Mouse (Mus musculus) forebrain, embryonic 14.5 days (tissue): ENCODE measurements around the gene Sycn. TPM values are rescaled to one million over a fixed set of nuclear protein-coding genes. Genes with fewer than 3 reads are reported as not detected.

Experiments
- ATAC-seq: fragments of 200-750 bp; cut with Nextera tagmentation; 2 replicates; pipeline ENCODE4 v1.8.0; 2017; ENCODE audit warnings: mild to moderate bottlenecking, moderate library complexity
- DNase-seq: peaks from one replicate; pipeline ENCODE4 v3.0.0-alpha.2; 2015; ENCODE audit warnings: low spot score
- H3K27ac ChIP-seq: fragments of 300-500 bp; sonication (generic); 2 replicates; pipeline ENCODE4 v1.5.1; 2014; ENCODE audit warnings: low read depth, mild to moderate bottlenecking, control low read depth, low read length, moderate library complexity
- H3K27me3 ChIP-seq: fragments of 300-500 bp; sonication (generic); replicated peaks from 2 replicates; pipeline ENCODE4 v1.6.1; 2014; ENCODE audit warnings: low read length, control low read depth, mixed read lengths; ENCODE audit not compliant: control insufficient read depth, insufficient read depth
- H3K36me3 ChIP-seq: fragments of 300-500 bp; sonication (generic); 2 replicates; pipeline ENCODE4 v1.6.1; 2014; ENCODE audit warnings: low read length, control low read depth; ENCODE audit not compliant: control insufficient read depth, insufficient read depth
- H3K4me1 ChIP-seq: fragments of 300-500 bp; sonication (generic); 2 replicates; pipeline ENCODE4 v1.6.1; 2014; ENCODE audit warnings: antibody characterized with exemption, low read length, control low read depth; ENCODE audit not compliant: control insufficient read depth, insufficient read depth
- H3K4me2 ChIP-seq: fragments of 300-500 bp; sonication (generic); 2 replicates; pipeline ENCODE4 v1.6.1; 2014; ENCODE audit warnings: mild to moderate bottlenecking, control low read depth, low read length
- H3K4me3 ChIP-seq: fragments of 300-500 bp; sonication (generic); 2 replicates; pipeline ENCODE4 v1.5.1; 2014; ENCODE audit warnings: low read depth, low read length, control low read depth
- H3K9ac ChIP-seq: fragments of 300-500 bp; sonication (generic); 2 replicates; pipeline ENCODE4 v1.6.1; 2014; ENCODE audit warnings: mild to moderate bottlenecking, low read length, control low read depth, moderate library complexity
- H3K9me3 ChIP-seq: fragments of 300-500 bp; sonication (generic); replicated peaks from 2 replicates; pipeline ENCODE4 v1.6.1; 2016; ENCODE audit warnings: low read length, control low read depth, mixed read lengths; ENCODE audit not compliant: control insufficient read depth
- WGBS: fragments of 180-500 bp; shearing (Covaris S2); extraction: QIAGEN DNeasy Blood & Tissue Kit; methylation state at CpG from one replicate; pipeline ENCODE4 v1.1.7; 2014; 5-methylcytosine and 5-hydroxymethylcytosine counted together
- microRNA-seq: library from miRNA; unstranded; fragments of <30 nt; microRNA quantifications from one replicate; pipeline ENCODE4, GENCODE M21; 2016
- polyA plus RNA-seq: library from polyadenylated mRNA; unstranded; fragments of >200 nt; fragmentation: Nextera tagmentation; extraction: Ambion mirVana; gene quantifications from 2 replicates; pipeline ENCODE4 v1.2.1, GENCODE M21; 2014

Sycn gene
- polyA plus RNA-seq, 1 experiment from 2014 or later: not detected

- no peak overlapping the region for H3K4me2 ChIP-seq
- no peak overlapping the region; the same call in 1 of the 2 replicates for H3K9ac ChIP-seq
- no peaks in the 10 kb centered on the region for H3K36me3 ChIP-seq
- no peaks in the 10 kb centered on the region for H3K9me3 ChIP-seq
- no peak overlapping the region for H3K4me3 ChIP-seq
- DNase-seq: no peak
- ATAC-seq: no peak
- H3K27me3 ChIP-seq: no peaks in the 10 kb centered on the region
- H3K4me1 ChIP-seq: peaks cover 9% of the 10 kb centered on the region
- H3K27ac ChIP-seq: no peak overlapping the region
- WGBS: 83% methylated on average over 6 of the region's 6 CpGs
These were observed 44.3 kb downstream of the Sycn start for GRCm38 (mm10) chr7:28585001-28585400.

- ATAC-seq (no peak), DNase-seq (peak; percentile 38)
- Histone ChIP-seq H3K4me2 (no peak overlapping the region), H3K27ac (no peak overlapping the region), H3K4me1 (peaks cover 9% of the 10 kb centered on the region), H3K36me3 (no peaks in the 10 kb centered on the region), H3K9me3 (no peaks in the 10 kb centered on the region), H3K27me3 (no peaks in the 10 kb centered on the region), H3K9ac (peak overlapping the region; percentile 37; the same call in 1 of the 2 replicates), H3K4me3 (no peak overlapping the region)
- 65% methylated on average over 6 of the region's 6 CpGs for WGBS
These were observed 46.2 kb downstream of the Sycn start for GRCm38 (mm10) chr7:28586663-28587411.

GRCm38 (mm10) chr7:28587644-28588043, 47.0 kb downstream of the Sycn start:
- Histone ChIP-seq H3K27me3 (no peaks in the 10 kb centered on the region), H3K9ac (peak overlapping the region; percentile 32; the same call in 1 of the 2 replicates), H3K9me3 (no peaks in the 10 kb centered on the region), H3K27ac (no peak overlapping the region), H3K4me1 (peaks cover 9% of the 10 kb centered on the region), H3K36me3 (no peaks in the 10 kb centered on the region), H3K4me2 (no peak overlapping the region), H3K4me3 (no peak overlapping the region)
- DNase-seq: no peak
- ATAC-seq: no peak

Small RNA genes lying within 50 kb of the gene (microRNA-seq; reads per million reads assigned to microRNA genes)
- gene Mir7049: 0.40 reads per million

Other genes starting within 250 kb of the Sycn start
- gene Selenov, start 249.7 kb upstream of the Sycn start, polyA plus RNA-seq: 0.22 and 0.23 TPM in 2 replicates
- 14.2 and 16.3 TPM in 2 replicates for gene Dll3, start 238.6 kb upstream of the Sycn start, polyA plus RNA-seq
- 163 and 171 TPM in 2 replicates for gene Timm50, start 228.8 kb upstream of the Sycn start, polyA plus RNA-seq
- 62.6 and 77.8 TPM in 2 replicates for gene Supt5, start 202.1 kb upstream of the Sycn start, polyA plus RNA-seq
- gene Rps16, start 190.2 kb upstream of the Sycn start, polyA plus RNA-seq: 539 and 750 TPM in 2 replicates
- gene Plekhg2, start 168.3 kb upstream of the Sycn start, polyA plus RNA-seq: 17.7 and 27.5 TPM in 2 replicates
- 3.3 and 5.6 TPM in 2 replicates for gene Zfp36, start 160.6 kb upstream of the Sycn start, polyA plus RNA-seq
- 42.3 and 52.9 TPM in 2 replicates for gene Med29, start 148.2 kb upstream of the Sycn start, polyA plus RNA-seq
- 59.3 and 73.1 TPM in 2 replicates for gene Paf1, start 147.9 kb upstream of the Sycn start, polyA plus RNA-seq
- gene Gmfg, start 103.4 kb upstream of the Sycn start, polyA plus RNA-seq: 3.3 and 4.9 TPM in 2 replicates
- 8.7 and 9.8 TPM in 2 replicates for gene Lrfn1, start 88.9 kb upstream of the Sycn start, polyA plus RNA-seq
- not detected in 2 replicates for gene Ifnl2, start 30.4 kb upstream of the Sycn start, polyA plus RNA-seq
- gene Ifnl3, start 18.0 kb upstream of the Sycn start, polyA plus RNA-seq: not detected in 2 replicates
- gene Nccrp1, start 6.4 kb downstream of the Sycn start, polyA plus RNA-seq: not detected in 2 replicates
- 20.1 and 24.1 TPM in 2 replicates for gene Samd4b, start 57.3 kb downstream of the Sycn start, polyA plus RNA-seq
- 12.6 and 16.0 TPM in 2 replicates for gene Pak4, start 57.3 kb downstream of the Sycn start, polyA plus RNA-seq
- gene Acp7, start 90.4 kb downstream of the Sycn start, polyA plus RNA-seq: not detected in 2 replicates
- 4.3 and 5.9 TPM in 2 replicates for gene Fbxo27, start 152.0 kb downstream of the Sycn start, polyA plus RNA-seq
- 3.0 and 3.4 TPM in 2 replicates for gene Fbxo17, start 175.9 kb downstream of the Sycn start, polyA plus RNA-seq
- gene Mrps12, start 200.9 kb downstream of the Sycn start, polyA plus RNA-seq: 133 and 141 TPM in 2 replicates
- 17.6 and 17.7 TPM in 2 replicates for gene Sars2, start 201.1 kb downstream of the Sycn start, polyA plus RNA-seq
- not detected in 2 replicates for gene Ccer2, start 215.3 kb downstream of the Sycn start, polyA plus RNA-seq
- 110 and 115 TPM in 2 replicates for gene Sirt2, start 225.8 kb downstream of the Sycn start, polyA plus RNA-seq
- gene Nfkbib, start 226.6 kb downstream of the Sycn start, polyA plus RNA-seq: 61.0 and 62.4 TPM in 2 replicates
- gene Rinl, start 248.1 kb downstream of the Sycn start, polyA plus RNA-seq: 1.3 and 1.5 TPM in 2 replicates